Mouse (Mus musculus) heart, embryonic 14.5 days (tissue): ENCODE measurements around the gene Tent4b. TPM values are rescaled to one million over a fixed set of nuclear protein-coding genes. Genes with fewer than 3 reads are reported as not detected.

Experiments
- ATAC-seq: fragments of 200-750 bp; cut with Nextera tagmentation; 2 replicates; pipeline ENCODE4 v1.8.0; 2017; ENCODE audit warnings: low read depth, moderate TSS enrichment; ENCODE audit not compliant: insufficient number of reproducible peaks, insufficient read depth, low FRiP score
- H3K27ac ChIP-seq, 2 experiments: fragments of 200-500 bp in 1 of 2; fragments of 300-500 bp in 1 of 2; sonication (generic) in 1 of 2; replicated peaks in 1 of 2; 2 replicates each; pipeline ENCODE4 v1.5.1; 2012 to 2014; ENCODE audit warnings: low read depth in 2 of 2, low read length in 2 of 2, control low read depth in 1 of 2, mild to moderate bottlenecking in 1 of 2, mixed read lengths in 1 of 2; ENCODE audit not compliant: control insufficient read depth in 1 of 2, insufficient read depth in 1 of 2
- H3K27me3 ChIP-seq: fragments of 300-500 bp; sonication (generic); 2 replicates; pipeline ENCODE4 v1.6.1; 2014; ENCODE audit warnings: mild to moderate bottlenecking, low read length, control low read depth; ENCODE audit not compliant: control insufficient read depth, insufficient read depth
- H3K36me3 ChIP-seq: fragments of 300-500 bp; sonication (generic); 2 replicates; pipeline ENCODE4 v1.6.1; 2014; ENCODE audit warnings: mild to moderate bottlenecking, control low read depth, low read length, mixed read lengths; ENCODE audit not compliant: control insufficient read depth, insufficient read depth
- H3K4me1 ChIP-seq, 2 experiments: fragments of 200-500 bp in 1 of 2; fragments of 300-500 bp in 1 of 2; sonication (generic) in 1 of 2; 2 replicates each; pipeline ENCODE4 v1.6.1; 2012 to 2014; ENCODE audit warnings: low read length in 2 of 2, control low read depth in 1 of 2, mixed read lengths in 1 of 2; ENCODE audit not compliant: control insufficient read depth in 2 of 2, insufficient read depth in 2 of 2
- H3K4me2 ChIP-seq: fragments of 300-500 bp; sonication (generic); 2 replicates; pipeline ENCODE4 v1.6.1; 2014; ENCODE audit warnings: mild to moderate bottlenecking, low read length
- H3K4me3 ChIP-seq, 2 experiments: fragments of 200-500 bp in 1 of 2; fragments of 300-500 bp in 1 of 2; sonication (generic) in 1 of 2; 2 replicates each; pipeline ENCODE4 v1.5.1; 2012 to 2014; ENCODE audit warnings: low read length in 2 of 2, mild to moderate bottlenecking in 2 of 2, control low read depth in 1 of 2, low read depth in 1 of 2, moderate library complexity in 1 of 2; ENCODE audit not compliant: control insufficient read depth in 1 of 2, insufficient read depth in 1 of 2
- H3K9ac ChIP-seq: fragments of 300-500 bp; sonication (generic); 2 replicates; pipeline ENCODE4 v1.6.1; 2014; ENCODE audit warnings: mild to moderate bottlenecking, low read length
- H3K9me3 ChIP-seq: fragments of 300-500 bp; sonication (generic); 2 replicates; pipeline ENCODE4 v1.6.1; 2016; ENCODE audit warnings: low read length, control low read depth; ENCODE audit not compliant: control insufficient read depth
- WGBS: fragments of 180-500 bp; shearing (Covaris S2); extraction: QIAGEN DNeasy Blood & Tissue Kit; methylation state at CpG from one replicate; pipeline ENCODE4 v1.1.7; 2014; 5-methylcytosine and 5-hydroxymethylcytosine counted together
- polyA plus RNA-seq: library from polyadenylated mRNA; unstranded; fragments of >200 nt; fragmentation: Nextera tagmentation; extraction: Ambion mirVana; gene quantifications from 2 replicates; pipeline ENCODE4 v1.2.1, GENCODE M21; 2014

Gene Tent4b
- polyA plus RNA-seq, 1 experiment from 2014 or later, result 10.1 TPM

DNA sequence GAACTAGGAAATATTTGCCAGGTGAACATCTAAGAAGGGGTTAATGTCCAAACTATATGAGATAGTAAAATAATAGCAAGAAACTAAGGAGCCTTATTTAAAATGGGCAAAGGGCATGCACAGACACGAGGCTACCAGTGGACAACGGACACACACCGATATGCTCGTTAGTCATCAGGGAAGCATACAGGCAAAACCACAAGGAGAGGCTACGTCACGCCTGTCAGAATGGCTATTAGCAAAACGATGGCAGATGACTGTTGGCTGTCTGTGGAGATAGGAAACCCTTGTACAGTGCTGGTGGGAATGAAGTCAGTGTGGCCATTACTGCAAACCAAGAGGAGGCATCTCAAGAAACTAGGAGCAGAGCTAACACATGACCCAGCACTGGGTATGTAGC, 81.9 kb downstream of the Tent4b start:
- no peak for ATAC-seq
- H3K9ac ChIP-seq, result no peak overlapping the region

DNA sequence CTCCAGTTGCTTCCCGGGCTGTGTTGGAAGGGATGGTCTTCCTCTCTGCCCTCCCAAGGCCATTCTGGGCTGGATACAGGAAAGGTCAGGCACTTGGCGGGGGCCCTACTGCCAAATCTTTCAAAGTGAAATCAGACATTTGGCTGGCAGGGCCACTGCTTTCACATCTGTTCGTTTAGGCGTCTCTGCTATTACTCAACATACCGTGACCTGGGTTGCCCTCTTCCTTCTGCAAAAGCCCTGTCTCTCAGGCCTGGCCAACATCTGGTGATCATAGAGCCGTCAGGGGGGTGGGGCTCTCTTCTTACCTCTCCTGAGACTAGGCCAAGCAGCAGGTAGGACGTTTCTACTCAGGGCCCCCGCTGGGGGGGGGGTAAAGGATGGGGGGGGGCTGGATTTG, 83.7 kb downstream of the Tent4b start:
- Histone ChIP-seq H3K9ac (no peak overlapping the region), H3K9me3 (no peaks in the 10 kb centered on the region), H3K4me2 (no peak overlapping the region), H3K4me1 (peaks cover 21 to 26% of the 10 kb centered on the region in 2 experiments; a peak in 3 of 4 replicates), H3K4me3 (no peak overlapping the region), H3K36me3 (no peaks in the 10 kb centered on the region), H3K27ac (no peak overlapping the region), H3K27me3 (no peaks in the 10 kb centered on the region)
- no peak for ATAC-seq
- 43% methylated on average over 8 of the region's 8 CpGs for WGBS

More for the DNA sequence above, 81.9 kb downstream of the Tent4b start:
- Histone ChIP-seq H3K36me3 (no peaks in the 10 kb centered on the region), H3K4me1 (peaks cover 15 to 18% of the 10 kb centered on the region in 2 experiments; a peak in 3 of 4 replicates), H3K4me2 (no peak overlapping the region), H3K27me3 (0 out of 2 replicates have a peak, but pooled peaks cover 3% of the 10 kb centered on the region), H3K9me3 (no peaks in the 10 kb centered on the region), H3K4me3 (no peak overlapping the region), H3K27ac (no peak overlapping the region)
- 84% methylated on average over 7 of the region's 7 CpGs for WGBS

- Histone ChIP-seq H3K4me1 (peaks cover 24 to 31% of the 10 kb centered on the region in 2 experiments; a peak in 3 of 4 replicates), H3K9ac (no peak overlapping the region), H3K4me2 (no peak overlapping the region), H3K36me3 (no peaks in the 10 kb centered on the region), H3K4me3 (no peak overlapping the region), H3K9me3 (no peaks in the 10 kb centered on the region), H3K27ac (no peak overlapping the region), H3K27me3 (no peaks in the 10 kb centered on the region)
- 72% methylated on average over 13 of the region's 13 CpGs for WGBS
- ATAC-seq, result no peak
Measured at GRCm38 (mm10) chr8:88283243-88284115, 84.5 kb downstream of the Tent4b start.

- WGBS, result 41% methylated on average over 7 of the region's 7 CpGs
- no peaks in the 10 kb centered on the region for H3K9me3 ChIP-seq
- H3K36me3 ChIP-seq, result no peaks in the 10 kb centered on the region
- no peak overlapping the region for H3K27ac ChIP-seq
- no peak overlapping the region for H3K4me3 ChIP-seq
- peaks cover 30 to 32% of the 10 kb centered on the region in 2 experiments; a peak in 3 of 4 replicates for H3K4me1 ChIP-seq
- H3K4me2 ChIP-seq, result no peak overlapping the region
- no peaks in the 10 kb centered on the region for H3K27me3 ChIP-seq
- 0 out of 2 replicates have a peak overlapping the region, but pooled peaks have one; percentile 31 for H3K9ac ChIP-seq
- ATAC-seq, result no peak
Measured at GRCm38 (mm10) chr8:88284738-88285137, 85.7 kb downstream of the Tent4b start.

DNA sequence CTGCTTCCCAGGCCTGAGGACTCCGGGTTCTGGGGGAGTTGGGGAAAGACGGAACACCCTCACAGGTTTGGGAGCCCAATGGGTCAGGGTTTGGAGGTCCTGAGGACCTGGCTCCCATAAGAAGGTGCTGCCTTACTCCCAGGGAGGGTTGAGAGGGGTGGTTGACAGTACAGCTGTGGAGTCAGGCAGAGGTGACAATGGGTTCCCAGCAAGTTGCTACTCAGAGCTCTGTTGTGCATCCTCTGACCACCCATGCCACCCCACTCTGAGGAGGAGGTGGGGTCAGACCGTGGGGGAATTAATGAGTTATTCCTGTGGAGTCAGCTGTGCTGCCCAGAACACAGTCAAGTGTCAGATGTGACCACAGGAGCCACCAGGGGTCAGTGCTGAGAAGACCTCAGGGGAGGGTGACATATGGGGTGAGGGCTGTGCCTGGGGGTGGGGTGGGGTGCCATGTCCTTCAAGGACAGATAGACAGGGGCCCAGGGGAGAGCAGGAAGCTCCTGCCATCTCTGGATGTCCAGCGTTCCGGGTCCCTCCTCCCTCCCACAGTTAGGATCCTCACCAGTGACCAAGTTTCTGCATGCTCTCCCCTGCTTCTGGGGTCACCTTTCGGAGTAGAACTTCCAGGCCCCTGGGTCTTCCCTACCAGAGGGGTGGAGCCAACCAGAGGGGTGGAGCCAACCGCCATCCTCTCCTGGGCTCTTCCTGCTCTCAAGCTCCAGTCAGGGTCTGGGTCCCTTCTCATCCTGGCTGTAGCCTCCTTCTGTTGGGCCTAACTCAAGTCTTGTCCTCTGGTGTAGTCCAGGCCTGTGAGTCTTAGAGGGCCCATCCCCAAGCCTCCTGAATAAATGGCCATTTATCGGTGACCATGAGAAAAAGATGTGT, 86.7 kb downstream of the Tent4b start:
- H3K4me1 ChIP-seq, result peaks cover 30 to 32% of the 10 kb centered on the region in 2 experiments; a peak in 3 of 4 replicates
- H3K9ac ChIP-seq, result no peak overlapping the region; the same call in 1 of the 2 replicates
- ATAC-seq, result no peak
- no peak overlapping the region for H3K27ac ChIP-seq
- H3K4me2 ChIP-seq, result no peak overlapping the region
- H3K27me3 ChIP-seq, result no peaks in the 10 kb centered on the region
- WGBS, result 83% methylated on average over 8 of the region's 8 CpGs
- no peaks in the 10 kb centered on the region for H3K9me3 ChIP-seq
- H3K4me3 ChIP-seq, result no peak overlapping the region
- H3K36me3 ChIP-seq, result no peaks in the 10 kb centered on the region

DNA sequence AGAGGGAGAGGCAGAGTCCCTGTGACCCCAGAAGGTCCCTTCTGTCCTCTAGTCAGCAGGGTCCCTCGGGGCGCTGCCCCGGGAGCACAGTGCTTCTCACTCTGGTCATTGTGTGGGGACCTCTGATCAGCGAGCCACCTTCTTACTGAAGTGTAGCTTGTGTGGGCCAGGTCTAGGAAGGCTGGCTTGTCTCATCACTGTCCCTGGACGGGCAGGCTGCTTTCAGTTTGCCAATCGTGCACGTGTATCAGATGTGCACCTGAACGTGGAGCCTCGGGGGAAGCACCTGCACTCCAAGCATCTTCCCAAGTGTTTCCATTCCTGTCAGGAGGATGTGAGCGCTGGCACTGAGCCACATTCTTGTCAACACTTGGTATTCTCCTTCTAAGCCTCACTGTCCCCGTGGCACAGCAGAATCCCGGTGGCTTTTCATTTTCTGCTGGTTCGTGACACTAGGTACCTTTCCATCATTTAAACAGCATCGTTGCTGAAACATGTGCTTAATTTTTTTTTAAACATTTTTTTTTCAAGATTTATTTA, 87.5 kb downstream of the Tent4b start:
- no peak overlapping the region for H3K4me3 ChIP-seq
- no peaks in the 10 kb centered on the region for H3K27me3 ChIP-seq
- no peak overlapping the region for H3K4me2 ChIP-seq
- no peak for ATAC-seq
- no peak overlapping the region; the same call in 1 of the 2 replicates for H3K9ac ChIP-seq
- no peaks in the 10 kb centered on the region for H3K9me3 ChIP-seq
- H3K4me1 ChIP-seq, result peaks cover 30 to 32% of the 10 kb centered on the region in 2 experiments; a peak in 3 of 4 replicates
- H3K27ac ChIP-seq, result no peak overlapping the region
- H3K36me3 ChIP-seq, result no peaks in the 10 kb centered on the region
- WGBS, result 51% methylated on average over 14 of the region's 14 CpGs

- Histone ChIP-seq H3K4me2 (no peak overlapping the region), H3K4me1 (peaks cover 25 to 27% of the 10 kb centered on the region in 2 experiments; a peak in 3 of 4 replicates), H3K9me3 (no peaks in the 10 kb centered on the region), H3K9ac (0 out of 2 replicates have a peak overlapping the region, but pooled peaks have one; percentile 32), H3K27ac (peak overlapping the region in 1 of 2 experiments; percentile 31; a peak in 1 of 4 replicates), H3K36me3 (no peaks in the 10 kb centered on the region), H3K4me3 (no peak overlapping the region), H3K27me3 (no peaks in the 10 kb centered on the region)
- WGBS, result 65% methylated on average over 12 of the region's 12 CpGs
- no peak for ATAC-seq
Measured at GRCm38 (mm10) chr8:88288622-88289242, 89.7 kb downstream of the Tent4b start.
